Mouse (Mus musculus) adrenal gland, adult 18-20 months (tissue): Measurements from ENCODE around the gene Alg9. TPM values are rescaled to one million over a fixed set of nuclear protein-coding genes. Genes with fewer than 3 reads are reported as not detected.

ENCODE experiments used
- DNase-seq, 2 experiments: peaks; one replicate each; pipeline ENCODE4 v3.0.0; 2021 to 2022; ENCODE audit warnings: low spot score in 2 of 2
- long read RNA-seq, 2 experiments: library from polyadenylated mRNA; stranded (forward); transcript quantifications; one replicate each; pipeline ENCODE4 v2.0.0; 2021
- total RNA-seq, 2 experiments: library from RNA; stranded (reverse); gene quantifications; 1 replicate in 1 of 2; 2 replicates in 1 of 2; pipeline ENCODE4 v1.2.3; 2021

Alg9 gene
- 10 to 100 TPM; 22.2 to 30.1 TPM for total RNA-seq
- long read RNA-seq, experiment 1, transcript Alg9-201 (15 exons, 2,873 nt), result major isoform, 28 of 39 reads
- long read RNA-seq, experiment 1, partial matches to known transcripts, result 1 of 39 reads
- long read RNA-seq, experiment 1, other reads (novel, unspliced or antisense), result 5 of 39 reads
- long read RNA-seq, experiment 2, transcript Alg9-201 (15 exons, 2,873 nt), result major isoform, 31 of 44 reads
- long read RNA-seq, experiment 2, partial matches to known transcripts, result 7 of 44 reads
- long read RNA-seq, experiment 2, other reads (novel, unspliced or antisense), result 4 of 44 reads

- peak; percentile 93 for DNase-seq
Measured at GRCm38 (mm10) chr9:50774991-50775612, at the start of gene Alg9, which contains the start of gene 1110032A03Rik. Alg9 (plus strand) TSS chr9:50775019. 1110032A03Rik (minus strand) TSS chr9:50775520.

DNA sequence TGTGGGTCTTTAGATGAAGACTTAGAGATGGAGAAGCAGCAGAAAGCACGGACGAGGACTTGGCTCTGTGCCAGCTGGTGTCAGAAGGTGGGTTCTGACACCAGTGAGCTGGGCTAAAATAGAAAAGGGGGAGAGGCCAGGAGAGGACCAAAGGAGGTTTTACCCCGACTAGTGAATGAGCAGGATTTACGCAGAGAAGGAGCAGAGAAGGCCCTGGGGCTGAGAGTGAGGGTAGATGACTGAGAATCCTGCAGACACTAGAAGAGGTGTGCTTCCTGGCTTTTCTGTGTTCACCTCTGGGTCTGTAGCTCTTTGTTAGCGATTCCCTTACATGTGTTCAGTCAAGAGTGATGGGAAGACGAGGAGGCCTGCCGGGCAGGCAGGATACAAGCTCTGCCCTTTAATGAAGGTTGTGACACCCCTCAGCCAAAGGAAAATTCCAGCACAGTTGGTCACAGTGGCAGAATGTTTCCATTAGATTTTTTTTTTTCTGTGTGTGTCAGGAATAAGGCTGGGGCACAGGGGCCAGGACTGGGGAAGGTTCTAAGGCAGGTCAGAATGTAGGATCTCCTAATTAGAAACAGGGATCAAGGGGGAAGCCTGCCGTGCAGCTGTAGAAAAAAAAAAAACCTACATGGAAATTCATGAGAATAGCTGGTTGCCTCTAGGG is 48.8 kb upstream of the Alg9 start:
- no peak for DNase-seq

DNA sequence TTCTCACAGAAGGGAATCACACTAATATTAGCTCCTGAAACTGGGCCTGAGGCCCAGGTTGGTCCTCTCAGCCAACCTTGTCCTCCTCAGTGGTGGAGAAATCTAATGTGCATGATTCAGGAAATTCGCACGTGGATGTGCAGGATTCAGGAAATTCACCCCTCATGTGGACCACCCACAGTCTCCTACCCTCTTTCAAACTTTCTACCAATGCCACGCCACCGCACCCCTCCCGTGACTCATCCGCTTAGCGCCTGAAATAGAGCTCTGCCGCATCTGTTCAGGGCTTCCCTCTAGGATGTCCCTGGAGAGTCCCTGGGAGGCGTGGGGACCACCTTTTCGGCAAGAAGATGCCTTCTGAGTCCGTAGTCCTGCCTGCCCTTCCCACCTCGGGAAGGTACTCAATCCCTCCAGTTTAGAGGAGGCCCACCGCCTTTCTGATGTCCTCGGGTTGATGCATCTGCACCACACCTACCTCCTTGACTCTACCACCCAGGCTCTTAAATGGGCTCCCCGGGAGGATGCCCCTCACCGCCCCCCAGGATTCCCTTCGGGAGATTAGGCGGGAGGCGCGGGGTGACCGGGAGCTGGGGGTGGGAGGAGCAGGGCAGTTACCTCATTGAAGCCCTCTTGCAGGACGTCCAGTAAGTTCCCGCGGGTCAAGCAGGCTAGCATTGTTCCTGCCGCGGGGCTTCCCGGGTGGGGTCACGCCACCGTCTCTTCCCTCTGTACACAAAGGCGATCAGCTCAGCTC is 47.5 kb upstream of the Alg9 start:
- DNase-seq, result no peak

DNA sequence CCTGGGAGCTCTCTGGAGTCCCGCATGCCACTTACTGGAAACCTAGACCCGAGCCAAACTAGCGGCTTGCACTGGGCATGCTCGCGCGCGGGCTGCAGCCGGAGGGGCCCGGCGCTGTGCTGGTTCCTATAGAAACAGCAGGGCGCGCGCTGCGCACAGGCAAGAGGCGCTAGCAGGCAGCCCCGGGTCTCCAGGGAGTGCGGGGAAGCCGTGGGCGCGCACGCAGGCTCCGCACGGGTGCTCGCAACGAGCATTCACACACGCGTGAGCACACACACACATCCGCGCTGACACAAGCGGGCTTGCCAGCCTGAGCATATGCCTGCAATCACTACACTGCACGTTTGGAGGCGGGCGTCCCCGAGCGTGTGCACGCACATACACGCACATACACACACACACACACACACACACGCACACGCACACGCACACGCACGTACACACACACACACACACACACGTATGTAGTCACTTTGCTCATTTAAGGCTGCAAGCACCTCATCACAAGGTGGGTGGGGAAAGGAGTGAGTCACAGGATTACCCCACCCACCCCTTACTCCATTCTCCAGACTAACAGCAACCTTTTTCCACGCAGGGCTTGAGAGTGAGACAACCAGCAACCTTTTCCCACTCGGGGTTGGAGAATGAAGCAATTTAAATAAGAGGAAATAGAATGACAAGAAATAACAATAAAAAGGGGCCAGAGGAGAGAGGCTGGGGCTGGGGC is 46.7 kb upstream of the Alg9 start:
- DNase-seq, result peak; percentile 51 to 54

DNA sequence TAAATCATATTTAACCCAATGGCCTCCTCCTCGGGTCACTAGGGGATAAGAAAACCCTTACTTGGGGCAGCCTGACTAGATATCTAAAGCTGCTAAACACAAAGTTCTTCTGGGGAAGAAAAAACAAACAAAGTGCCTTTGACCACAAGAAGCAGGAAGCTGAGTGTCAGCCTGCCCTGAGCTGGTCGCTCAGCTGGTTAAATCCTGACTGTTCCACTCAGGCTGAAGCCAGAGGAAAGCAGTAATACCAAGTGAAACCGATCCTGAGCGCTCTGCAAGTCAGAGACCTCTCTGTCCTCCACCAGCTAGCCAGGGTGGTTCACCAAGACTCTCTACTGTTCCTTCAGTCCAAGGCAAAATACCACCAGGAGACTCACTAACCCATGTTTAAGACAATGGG is 45.2 kb upstream of the Alg9 start:
- DNase-seq, result no peak

- DNase-seq, result no peak
Measured at GRCm38 (mm10) chr9:50732560-50732959, 42.3 kb upstream of the Alg9 start.

GRCm38 (mm10) chr9:50734989-50735388 is 39.8 kb upstream of the Alg9 start:
- peak; percentile 45 to 46 for DNase-seq

DNA sequence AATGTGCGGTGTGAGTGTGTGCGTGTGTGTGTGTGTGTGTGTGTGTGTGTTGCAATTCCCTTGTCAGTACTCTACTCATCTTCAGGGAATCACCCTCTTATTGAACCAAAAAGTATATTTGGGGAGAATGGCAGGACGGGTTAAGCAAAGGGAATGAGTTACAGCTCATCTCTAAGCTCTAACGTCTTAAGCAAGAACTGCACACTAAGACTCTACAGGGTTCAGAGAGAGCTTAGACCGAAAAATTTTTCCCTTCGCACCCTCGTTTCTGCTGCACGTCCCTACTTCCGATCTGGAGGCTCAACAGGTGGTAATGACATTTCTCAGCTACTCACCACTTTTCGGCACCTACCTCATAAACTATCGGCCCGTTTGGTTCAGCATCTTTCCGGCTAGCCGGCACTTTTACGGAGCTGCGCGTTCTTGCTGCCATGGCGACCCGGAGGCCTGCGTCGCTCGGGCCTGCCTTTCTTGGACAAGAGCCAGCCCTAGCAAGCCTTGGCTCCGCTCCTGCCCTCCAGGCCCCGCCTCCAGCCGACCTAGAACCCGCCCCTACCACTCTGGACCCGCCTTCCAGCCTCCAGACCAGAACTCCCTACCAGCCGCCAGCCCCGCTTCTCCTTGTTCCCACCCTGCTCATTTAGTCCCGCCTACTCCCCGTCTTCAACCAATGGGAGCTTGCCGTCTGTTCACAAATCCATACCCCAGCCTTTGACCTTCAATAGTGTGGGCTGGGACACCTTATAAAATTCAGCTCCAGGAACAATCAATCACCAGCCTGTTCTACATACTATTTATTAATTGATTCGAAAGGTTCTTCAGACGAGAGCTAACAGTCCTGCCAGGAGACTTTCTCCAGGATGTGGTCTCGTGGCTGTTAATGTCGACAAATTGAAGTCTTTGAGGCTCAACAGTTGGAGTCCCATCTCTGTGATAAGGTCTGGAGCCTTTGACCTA is 35.6 kb upstream of the Alg9 start, which contains the start of gene Dixdc1:
TSS of gene Dixdc1 (minus strand) at position 604 of the 957 bp plus-strand sequence.
- peak; percentile 90 to 92 for DNase-seq

DNA sequence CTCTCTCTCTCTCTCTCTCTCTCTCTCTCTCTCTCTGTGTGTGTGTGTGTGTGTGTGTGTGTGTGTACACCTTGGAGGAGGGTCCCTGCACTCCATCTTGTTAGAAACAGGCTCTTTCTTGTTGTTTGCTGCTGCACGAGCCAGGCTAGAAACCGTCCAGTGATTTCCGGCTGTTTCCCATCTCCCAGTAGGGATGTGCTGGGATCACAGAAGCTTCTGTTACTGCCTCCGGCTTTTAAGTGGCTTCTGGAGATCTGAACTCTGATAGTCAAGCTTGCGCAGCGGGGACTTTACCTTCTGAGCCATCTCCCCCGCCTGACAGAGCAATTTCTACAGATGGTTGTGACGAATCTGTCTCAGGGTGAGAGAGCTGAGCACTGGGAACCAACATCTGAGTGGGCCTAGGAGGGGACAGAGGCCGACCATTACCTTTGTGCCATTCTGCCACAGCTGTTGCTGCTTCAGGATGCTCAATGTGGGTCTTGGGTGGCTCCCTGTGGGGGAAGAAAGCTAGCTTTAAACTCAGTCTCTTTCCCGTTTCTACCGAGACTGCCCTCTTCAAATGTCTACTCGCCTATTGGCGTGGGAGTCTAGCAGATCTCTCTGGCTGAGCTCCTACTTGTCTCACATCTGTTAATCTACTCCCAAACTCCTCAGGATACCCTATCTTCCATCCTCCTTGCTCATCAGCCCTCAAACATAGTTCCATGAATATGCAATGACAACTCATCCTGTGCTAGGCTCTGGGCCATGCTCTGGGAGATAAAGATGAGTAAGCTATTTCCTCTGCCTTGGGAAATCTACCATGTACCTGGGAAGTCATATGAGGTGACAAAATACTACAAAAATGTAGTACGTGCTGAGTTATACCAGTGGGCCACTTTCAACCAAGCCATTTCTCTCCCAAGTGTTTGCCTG is 33.7 kb upstream of the Alg9 start:
- DNase-seq, result no peak

DNA sequence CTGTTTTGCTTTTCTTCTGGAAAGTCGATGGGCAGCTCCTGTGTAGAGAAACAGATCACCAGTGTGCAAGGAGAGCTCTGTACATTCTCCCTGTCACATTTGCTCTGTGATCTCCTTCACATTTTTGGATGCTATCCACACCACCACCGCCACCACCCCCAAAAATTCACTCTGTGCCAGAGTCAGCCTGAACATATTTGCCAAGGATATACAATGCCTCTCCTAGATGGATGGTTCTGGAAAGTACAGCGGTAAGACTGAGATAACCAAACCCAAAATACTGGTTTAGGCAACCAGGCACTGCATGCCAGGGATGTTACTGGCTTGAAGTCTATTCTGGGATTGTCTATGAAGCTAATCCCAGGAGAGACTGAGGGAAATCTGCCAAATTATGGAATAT is 32.6 kb upstream of the Alg9 start:
- no peak for DNase-seq

DNA sequence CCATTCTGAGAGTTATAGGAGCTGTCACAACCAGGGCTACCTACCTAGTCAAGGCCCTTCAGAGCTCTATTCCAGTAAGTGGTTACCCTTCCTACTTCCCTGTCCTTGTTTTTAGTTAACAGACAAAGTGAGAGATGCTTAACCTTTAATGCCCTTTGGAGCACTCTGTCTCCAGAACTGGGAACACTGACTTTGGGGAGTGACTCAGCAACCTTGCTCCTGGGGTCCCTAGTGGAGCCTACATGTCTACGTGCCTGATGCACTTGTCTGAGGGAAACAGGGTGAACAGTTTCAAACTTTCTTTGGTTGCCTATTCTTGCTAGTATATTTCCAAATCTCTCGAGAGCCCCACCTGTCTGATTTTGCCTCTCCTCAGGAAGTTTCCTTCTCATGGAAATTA is 32.1 kb upstream of the Alg9 start:
- DNase-seq, result no peak

DNA sequence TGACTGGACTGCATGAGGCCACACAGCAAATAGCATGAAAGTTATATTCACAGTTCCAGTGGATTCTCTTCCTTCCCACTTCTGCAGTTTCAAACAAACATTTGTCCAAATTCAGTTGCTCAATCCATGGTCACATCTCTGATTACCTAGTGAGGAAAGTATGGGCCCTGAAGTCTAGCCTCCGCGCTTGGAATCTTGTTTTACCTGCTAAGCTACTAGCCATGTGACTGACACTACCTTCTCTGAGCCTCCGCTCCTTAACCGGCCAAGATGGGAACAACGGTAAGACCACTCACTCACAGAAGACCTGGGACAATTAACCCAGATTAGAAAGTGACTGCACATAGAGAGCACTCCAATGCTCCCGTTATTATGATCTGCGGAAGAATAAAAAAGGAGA is 29.0 kb upstream of the Alg9 start:
- no peak for DNase-seq

GRCm38 (mm10) chr9:50746214-50746677 is 28.6 kb upstream of the Alg9 start, which contains the start of gene 2310030G06Rik:
2310030G06Rik (minus strand) TSS chr9:50746536.
- no peak for DNase-seq

DNA sequence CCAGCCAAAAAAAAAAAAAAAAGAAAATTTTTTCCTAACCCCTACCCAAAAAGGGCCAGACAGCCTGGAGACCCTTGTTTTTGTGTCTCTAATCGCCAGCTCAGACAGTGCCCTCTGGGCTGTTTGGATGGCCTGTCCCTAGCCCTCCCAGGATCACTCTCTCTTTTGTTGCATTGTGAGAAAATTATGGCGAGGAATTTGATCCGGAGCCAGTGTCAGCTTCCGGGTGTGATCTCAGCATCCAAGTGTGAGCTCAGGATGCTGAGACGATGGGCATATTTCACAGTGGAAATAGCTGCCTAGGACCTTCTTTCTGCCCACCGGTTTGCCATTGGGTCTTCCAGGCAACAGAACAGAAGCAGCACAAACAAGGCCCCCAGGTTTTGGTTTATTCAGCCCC is 24.1 kb upstream of the Alg9 start:
- DNase-seq, result no peak

DNA sequence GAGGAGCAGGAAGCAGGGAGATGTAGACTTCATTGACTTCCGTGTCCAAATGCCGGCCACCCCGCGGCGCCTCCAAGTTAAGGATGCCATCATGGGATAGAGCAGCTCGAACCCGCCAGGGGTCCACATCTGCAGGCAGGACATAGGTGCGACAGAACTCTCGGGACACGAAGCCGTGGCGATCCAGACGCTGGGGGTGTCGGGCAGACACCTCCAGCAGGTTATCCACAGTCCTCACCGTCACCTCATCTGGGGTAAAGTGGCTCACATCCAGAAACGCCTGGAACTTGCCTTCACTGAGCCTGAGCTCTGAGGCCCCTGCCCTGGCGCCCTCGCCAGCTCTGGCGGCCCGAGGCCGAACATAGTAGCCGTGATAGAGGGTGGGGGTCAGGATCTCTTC is 23.5 kb upstream of the Alg9 start, which contains the start of gene Cryab:
TSS of gene Cryab (plus strand) at position 3 of the 400 bp plus-strand sequence.
- DNase-seq, result no peak

- DNase-seq, result no peak
Measured at GRCm38 (mm10) chr9:50752054-50752602, 22.7 kb upstream of the Alg9 start, which contains the start of gene Hspb2. Hspb2 (minus strand) TSS chr9:50752354.

GRCm38 (mm10) chr9:50752784-50753615 is 21.8 kb upstream of the Alg9 start:
- DNase-seq, result no peak
